Mouse (Mus musculus) lung, adult 2 months (tissue): ENCODE results near the gene Utrn. TPM values are rescaled to one million over a fixed set of nuclear protein-coding genes. Genes with fewer than 3 reads are reported as not detected.

Experiments
- DNase-seq: peaks from one replicate; pipeline ENCODE4 v3.0.0; 2022
- H3K4me1 ChIP-seq: fragments of 200-500 bp; 2 replicates; pipeline ENCODE4 v1.6.1; 2011; ENCODE audit warnings: low read length; ENCODE audit not compliant: control insufficient read depth, insufficient read depth
- H3K4me3 ChIP-seq: fragments of 200-500 bp; replicated peaks from 2 replicates; pipeline ENCODE3; 2011; ENCODE audit warnings: low read depth, mild to moderate bottlenecking, control low read depth, low read length; ENCODE audit errors: extremely low read depth
- CTCF ChIP-seq: fragments of 200-500 bp; IDR thresholded peaks from 2 replicates; pipeline ENCODE4 v1.5.1; 2011; ENCODE audit warnings: mild to moderate bottlenecking, low read length, control low read depth; ENCODE audit not compliant: insufficient read depth
- POLR2A ChIP-seq: fragments of 200-500 bp; IDR thresholded peaks from 2 replicates; pipeline ENCODE4 v1.6.1; 2011; ENCODE audit warnings: low read depth, mild to moderate bottlenecking, control low read depth, low read length, borderline replicate concordance; ENCODE audit errors: extremely low read depth
- WGBS: fragments of 180-500 bp; shearing (Covaris S2); methylation state at CpG from one replicate; pipeline ENCODE4 v1.1.7; 2018; 5-methylcytosine and 5-hydroxymethylcytosine counted together
- polyA plus RNA-seq: library from polyadenylated mRNA; depleted of rRNA; stranded (reverse); fragments of >200 nt; gene quantifications from 2 replicates; pipeline ENCODE4 v1.2.3, GENCODE M21; 2012

The Utrn gene
- polyA plus RNA-seq, 1 experiment = 59.1 TPM

DNA sequence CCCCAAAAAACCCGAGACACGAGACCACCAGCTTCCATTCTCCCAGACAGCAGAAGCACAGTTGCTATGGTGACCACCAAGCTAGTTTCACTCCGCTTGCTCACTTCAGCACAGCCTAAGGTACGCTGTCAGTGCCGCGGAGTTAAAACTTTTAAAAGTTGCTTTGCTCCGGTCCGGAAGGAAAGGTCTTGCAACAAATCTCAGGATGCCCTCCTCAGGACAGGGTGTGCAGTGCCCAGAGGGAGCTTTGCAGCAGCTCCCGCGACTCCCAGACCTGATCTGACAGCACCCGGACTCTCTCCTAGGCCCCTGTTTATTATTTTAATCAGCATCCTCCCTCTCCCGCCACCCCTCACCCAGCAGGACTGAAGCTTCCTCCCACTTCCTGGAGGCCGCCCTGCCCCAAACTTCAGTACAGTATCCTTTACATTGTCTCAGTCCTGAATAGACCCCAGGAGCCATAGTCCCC, 320.5 kb downstream of the Utrn start:
- WGBS = 2% methylated on average over 13 of the region's 13 CpGs
- TF ChIP-seq POLR2A = peak; percentile 18; the same call in 1 of the 2 replicates
- TF ChIP-seq CTCF = peak; percentile 41; the same call in 1 of the 2 replicates
- peak; percentile 26 for DNase-seq
- Histone ChIP-seq H3K4me1 (peaks cover 9% of the 10 kb centered on the region), H3K4me3 (peak overlapping the region; percentile 54)

DNA sequence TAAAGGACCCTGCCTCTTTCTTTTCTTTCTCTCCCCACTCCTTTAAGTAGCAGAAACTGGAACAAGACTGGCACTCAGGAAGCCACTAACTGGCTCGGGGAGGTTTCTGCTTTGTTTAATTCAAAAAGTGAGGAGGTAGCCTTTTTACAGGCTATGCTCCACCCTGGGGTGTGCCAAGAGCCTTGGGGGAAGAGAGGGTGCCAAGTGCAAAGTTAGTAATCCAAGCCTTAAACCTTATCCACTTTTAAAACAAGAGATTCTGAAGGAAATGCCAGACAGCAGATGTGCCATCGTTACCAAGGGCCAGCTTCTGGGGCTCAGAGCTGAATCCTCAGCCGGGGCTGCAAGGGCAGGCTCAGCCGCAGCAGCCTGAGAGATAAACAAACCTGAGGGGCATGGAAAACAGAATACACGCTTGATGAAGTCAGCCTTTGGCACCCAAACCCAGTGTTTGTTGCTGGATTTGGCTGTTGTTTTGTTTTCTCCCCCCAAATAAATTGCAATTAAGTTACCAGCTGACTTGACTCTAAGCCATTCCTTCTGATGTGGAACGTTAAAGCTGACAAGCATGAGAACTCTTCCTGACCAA, 322.0 kb downstream of the Utrn start:
- 14% methylated on average over 6 of the region's 6 CpGs for WGBS
- H3K4me1 ChIP-seq = peaks cover 9% of the 10 kb centered on the region
- no peak for DNase-seq
- TF ChIP-seq POLR2A (no peak), CTCF (no peak)
- peak overlapping the region; percentile 50 for H3K4me3 ChIP-seq

DNA sequence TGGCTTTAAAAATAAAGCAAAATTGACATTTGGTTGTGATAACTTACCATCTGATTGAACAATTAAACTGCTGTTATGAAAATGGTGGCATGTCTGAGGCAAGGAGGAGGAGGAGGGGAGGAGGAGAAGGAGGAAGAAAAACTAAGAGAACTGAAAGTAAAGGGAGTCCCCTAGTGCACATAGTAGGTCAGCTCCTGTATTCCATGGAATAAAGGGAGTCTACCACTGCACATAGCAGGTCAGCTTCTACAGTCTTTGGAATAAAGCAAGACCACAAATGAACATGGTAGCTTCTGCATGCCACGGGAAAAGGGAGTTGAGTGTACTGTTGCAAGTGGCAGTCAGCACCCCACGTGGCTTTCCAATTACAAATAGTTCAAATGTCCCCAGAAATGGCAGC, 323.7 kb downstream of the Utrn start:
- H3K4me3 ChIP-seq = no peak overlapping the region
- 68% methylated on average over 2 of the region's 2 CpGs for WGBS
- H3K4me1 ChIP-seq = peaks cover 9% of the 10 kb centered on the region
- no peak for TF ChIP-seq POLR2A
- no peak for TF ChIP-seq CTCF
- no peak for DNase-seq

DNA sequence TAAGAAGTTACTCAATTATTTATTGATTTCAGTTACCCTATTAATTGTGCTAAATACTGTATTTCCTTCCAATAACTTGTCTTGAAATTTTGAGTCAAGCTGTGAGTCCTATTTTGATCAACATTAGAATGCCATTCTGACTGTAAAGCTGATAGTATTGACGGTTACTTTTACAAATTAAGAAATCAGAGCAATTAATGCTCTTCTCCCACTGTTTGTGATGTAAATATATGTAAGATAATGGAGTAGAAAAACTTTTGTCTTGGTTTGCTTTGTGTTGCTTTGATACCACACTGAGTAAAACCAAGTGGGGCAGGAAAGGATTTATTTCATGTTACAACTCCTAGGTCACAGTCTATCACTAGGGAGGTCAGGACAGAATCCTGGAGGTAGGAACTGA, 327.4 kb downstream of the Utrn start:
- DNase-seq = no peak
- no peak overlapping the region for H3K4me3 ChIP-seq
- H3K4me1 ChIP-seq = peaks cover 3% of the 10 kb centered on the region; the same call in 1 of the 2 replicates
- 92% methylated on average over 1 of the region's 1 CpGs for WGBS
- no peak for TF ChIP-seq POLR2A
- no peak for TF ChIP-seq CTCF

DNA sequence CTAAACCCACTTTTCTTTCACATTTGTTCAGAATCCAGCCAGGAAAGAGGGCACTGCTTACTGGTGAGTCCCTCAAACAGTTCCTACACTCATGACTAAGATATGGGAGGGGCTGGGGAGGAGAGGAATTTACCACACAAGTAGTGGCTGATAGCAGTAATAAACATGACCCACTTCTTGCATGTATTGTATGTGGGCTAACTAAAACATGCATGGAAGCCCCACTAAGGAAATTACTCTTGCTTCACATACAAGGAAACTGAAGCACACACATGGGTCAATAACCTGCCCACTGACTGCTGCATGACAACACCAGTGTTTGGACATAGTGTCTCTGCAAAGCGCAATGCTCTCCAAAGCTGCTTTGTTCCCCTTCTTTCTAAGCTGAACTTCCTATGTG, 333.9 kb downstream of the Utrn start:
- DNase-seq = no peak
- 97% methylated on average over 1 of the region's 1 CpGs for WGBS
- H3K4me3 ChIP-seq = no peak overlapping the region
- H3K4me1 ChIP-seq = no peaks in the 10 kb centered on the region
- TF ChIP-seq POLR2A (no peak), CTCF (no peak)

DNA sequence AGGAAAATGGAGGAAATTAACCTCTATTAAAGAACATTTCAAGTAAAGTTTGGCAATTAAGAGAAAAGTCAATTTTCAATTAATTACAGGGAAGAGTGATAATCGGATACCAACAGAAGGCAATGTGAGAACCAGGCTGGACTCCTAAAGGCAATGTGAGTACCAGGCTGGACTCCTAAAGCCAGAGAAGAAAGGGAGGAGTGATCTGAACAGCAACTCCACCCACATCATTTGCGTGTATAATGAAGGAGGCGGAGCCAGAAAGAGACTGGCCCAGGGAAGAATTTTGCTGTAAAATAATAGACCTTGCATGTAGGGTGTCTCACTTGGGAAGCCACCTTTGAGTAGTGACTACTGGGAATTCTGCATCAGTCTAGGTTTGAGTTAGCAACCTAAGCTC, 334.4 kb downstream of the Utrn start:
- no peak for DNase-seq
- no peaks in the 10 kb centered on the region for H3K4me1 ChIP-seq
- TF ChIP-seq CTCF = no peak
- no peak for TF ChIP-seq POLR2A
- WGBS = 75% methylated on average over 3 of the region's 3 CpGs
- no peak overlapping the region for H3K4me3 ChIP-seq

DNA sequence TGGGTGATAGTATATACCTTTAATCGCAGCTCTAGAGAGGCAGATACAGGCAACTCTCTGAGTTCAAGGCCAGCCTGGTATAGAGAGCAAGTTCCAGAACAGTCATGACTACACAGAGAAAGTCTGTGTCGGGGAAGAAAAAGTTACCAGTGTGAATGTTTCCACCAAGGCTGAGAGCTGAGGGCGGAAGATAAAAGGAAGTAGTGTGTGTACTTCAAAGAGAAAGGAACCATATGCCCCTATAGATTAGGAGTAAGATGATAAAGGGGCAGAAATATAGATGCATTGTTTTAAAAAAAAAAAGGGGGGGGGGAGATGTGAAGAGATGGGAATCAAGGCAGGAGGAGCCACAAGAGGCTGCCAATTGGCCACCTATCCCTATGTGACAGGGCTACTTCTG, 334.9 kb downstream of the Utrn start:
- no peaks in the 10 kb centered on the region for H3K4me1 ChIP-seq
- 72% methylated on average over 3 of the region's 3 CpGs for WGBS
- TF ChIP-seq POLR2A (no peak), CTCF (no peak)
- H3K4me3 ChIP-seq = no peak overlapping the region
- no peak for DNase-seq

DNA sequence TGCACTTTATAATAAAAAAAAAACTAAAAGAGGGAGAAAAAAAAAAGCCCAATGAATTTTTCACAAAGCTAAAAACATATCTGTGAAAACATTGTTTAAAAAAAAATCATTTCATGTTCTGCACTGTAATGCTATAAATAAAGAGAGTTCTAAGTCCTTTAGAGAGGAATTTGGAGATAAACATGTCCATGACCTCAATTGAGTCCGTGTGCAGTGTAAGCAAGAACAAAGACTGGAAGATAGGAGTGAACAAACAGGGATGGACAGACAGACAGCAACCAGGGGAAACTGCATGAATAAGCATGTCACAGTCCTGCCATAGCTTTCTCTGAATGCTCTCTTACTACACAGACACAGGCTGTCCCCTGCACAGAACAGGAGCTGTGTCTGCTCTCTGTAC, 347.1 kb downstream of the Utrn start:
- Histone ChIP-seq H3K4me1 (no peaks in the 10 kb centered on the region), H3K4me3 (no peak overlapping the region)
- no peak for DNase-seq
- TF ChIP-seq CTCF = no peak
- no peak for TF ChIP-seq POLR2A
- WGBS = 45% methylated on average over 1 of the region's 1 CpGs

DNA sequence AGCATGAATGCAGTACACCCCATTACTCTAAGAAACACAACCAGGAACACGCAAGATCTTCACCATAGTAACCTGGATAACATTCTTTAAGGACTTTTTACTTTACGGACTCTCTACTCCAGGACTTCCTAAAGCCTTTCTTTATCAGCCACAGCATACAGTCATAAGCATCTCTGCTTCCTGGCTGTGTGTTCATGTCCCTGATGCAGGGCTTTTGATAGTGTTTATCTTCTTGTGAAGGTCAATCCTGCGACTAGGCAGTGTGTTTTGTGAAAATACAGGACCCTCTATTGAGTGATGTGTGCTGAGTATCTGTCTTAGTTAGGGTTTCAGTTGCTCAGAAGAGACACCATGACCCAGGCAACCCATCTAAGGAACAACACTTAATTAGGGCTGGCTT, 351.0 kb downstream of the Utrn start:
- no peak overlapping the region for H3K4me3 ChIP-seq
- DNase-seq = no peak
- WGBS = 62% methylated on average over 3 of the region's 3 CpGs
- no peaks in the 10 kb centered on the region for H3K4me1 ChIP-seq
- no peak for TF ChIP-seq POLR2A
- no peak for TF ChIP-seq CTCF

DNA sequence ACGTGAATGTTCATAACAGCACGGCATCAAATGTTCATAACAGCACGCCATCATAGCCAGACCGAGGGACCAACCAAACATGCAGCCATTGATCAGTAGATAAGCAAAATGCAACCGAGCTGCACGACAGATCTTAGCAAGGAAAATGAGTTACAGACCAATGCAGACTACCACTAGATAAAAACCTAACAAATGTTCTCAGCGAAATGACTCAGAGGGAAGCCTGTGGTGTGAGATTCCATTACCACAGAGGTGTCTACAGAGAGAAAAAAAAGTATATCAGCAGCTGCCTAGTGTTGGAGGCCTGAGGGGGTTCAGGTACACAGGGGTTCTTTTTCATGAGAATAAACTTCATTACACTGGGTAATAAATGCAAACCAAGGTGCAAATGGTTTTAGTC, 363.6 kb downstream of the Utrn start:
- 87% methylated on average over 7 of the region's 7 CpGs for WGBS

DNA sequence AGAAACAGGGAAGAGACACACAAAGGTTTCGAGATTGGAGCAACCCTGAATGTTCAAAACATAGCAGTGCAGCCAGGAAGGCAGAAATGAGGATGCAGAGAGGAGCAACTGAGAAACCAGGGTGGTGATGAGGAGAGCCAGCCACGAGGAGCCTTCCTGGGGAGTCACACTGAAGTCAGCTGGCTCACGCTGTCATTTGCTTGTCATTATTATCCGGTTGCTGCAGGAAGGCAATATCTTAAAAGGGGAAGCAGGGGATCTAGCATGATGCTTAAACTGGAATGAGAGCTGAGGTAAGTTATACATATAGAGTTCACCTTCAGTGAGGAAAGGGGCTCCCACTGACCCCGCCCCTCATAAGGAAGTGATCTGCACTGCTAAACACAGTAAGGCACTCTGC, 368.7 kb downstream of the Utrn start:
- TF ChIP-seq POLR2A (no peak), CTCF (no peak)
- DNase-seq = no peak
- 92% methylated on average over 5 of the region's 5 CpGs for WGBS
- Histone ChIP-seq H3K4me3 (no peak overlapping the region), H3K4me1 (no peaks in the 10 kb centered on the region)

More for the DNA sequence above, 363.6 kb downstream of the Utrn start:
- H3K4me1 ChIP-seq = no peaks in the 10 kb centered on the region
- TF ChIP-seq CTCF = no peak
- no peak for TF ChIP-seq POLR2A
- DNase-seq = no peak
- no peak overlapping the region for H3K4me3 ChIP-seq
